Mouse (Mus musculus) embryonic fibroblast, embryonic 13.5 days (primary cell): ENCODE results near the gene Gtpbp6. TPM values are rescaled to one million over a fixed set of nuclear protein-coding genes. Genes with fewer than 3 reads are reported as not detected.

Source experiments
- H3K27ac ChIP-seq: 2 replicates; pipeline ENCODE4 v1.5.1; 2012; ENCODE audit warnings: low read length, control low read depth, inconsistent platforms; ENCODE audit not compliant: insufficient read depth
- H3K4me1 ChIP-seq: 2 replicates; pipeline ENCODE4 v1.6.1; 2011; ENCODE audit warnings: low read length; ENCODE audit not compliant: control insufficient read depth, insufficient read depth
- H3K4me3 ChIP-seq: 2 replicates; pipeline ENCODE4 v1.5.1; 2011; ENCODE audit warnings: mild to moderate bottlenecking, control low read depth, low read length; ENCODE audit not compliant: insufficient read depth
- CTCF ChIP-seq: IDR thresholded peaks from 2 replicates; pipeline ENCODE4 v1.5.1; 2011; ENCODE audit warnings: mild to moderate bottlenecking, control low read depth, low read length, moderate library complexity, borderline replicate concordance; ENCODE audit not compliant: insufficient read depth
- POLR2A ChIP-seq: IDR thresholded peaks from 2 replicates; pipeline ENCODE4 v1.6.1; 2011; ENCODE audit warnings: low read depth, mild to moderate bottlenecking, control low read depth, low read length, moderate library complexity
- polyA plus RNA-seq: library from polyadenylated mRNA; stranded (reverse); fragments of >200 nt; gene quantifications from 2 replicates; pipeline ENCODE4 v1.2.4, GENCODE M21; 2011; ENCODE audit warnings: low read depth; ENCODE audit not compliant: missing spikeins, insufficient read length

Gene Gtpbp6
- polyA plus RNA-seq, 1 experiment, result 24.7 TPM

DNA sequence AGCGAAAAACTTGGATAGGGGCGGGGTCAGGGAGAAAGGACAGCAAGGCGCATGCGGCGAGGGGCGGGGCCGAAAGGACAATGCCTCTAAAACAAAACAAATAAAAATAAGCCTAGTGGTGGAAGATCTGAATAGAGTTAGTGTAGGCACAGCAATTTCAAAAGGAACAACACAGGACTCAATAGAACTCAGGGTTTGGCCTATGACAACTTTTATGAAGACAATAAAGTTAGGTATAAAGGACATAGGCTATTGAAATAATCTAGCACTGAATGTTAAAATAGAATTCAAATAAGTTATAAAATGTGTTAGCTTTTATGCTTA is 270 bp upstream of the Gtpbp6 start:
- TF ChIP-seq CTCF (no peak), POLR2A (no peak)
- no peak overlapping the region for H3K27ac ChIP-seq
- H3K4me1 ChIP-seq, result no peaks in the 10 kb centered on the region
- H3K4me3 ChIP-seq, result no peak overlapping the region

DNA sequence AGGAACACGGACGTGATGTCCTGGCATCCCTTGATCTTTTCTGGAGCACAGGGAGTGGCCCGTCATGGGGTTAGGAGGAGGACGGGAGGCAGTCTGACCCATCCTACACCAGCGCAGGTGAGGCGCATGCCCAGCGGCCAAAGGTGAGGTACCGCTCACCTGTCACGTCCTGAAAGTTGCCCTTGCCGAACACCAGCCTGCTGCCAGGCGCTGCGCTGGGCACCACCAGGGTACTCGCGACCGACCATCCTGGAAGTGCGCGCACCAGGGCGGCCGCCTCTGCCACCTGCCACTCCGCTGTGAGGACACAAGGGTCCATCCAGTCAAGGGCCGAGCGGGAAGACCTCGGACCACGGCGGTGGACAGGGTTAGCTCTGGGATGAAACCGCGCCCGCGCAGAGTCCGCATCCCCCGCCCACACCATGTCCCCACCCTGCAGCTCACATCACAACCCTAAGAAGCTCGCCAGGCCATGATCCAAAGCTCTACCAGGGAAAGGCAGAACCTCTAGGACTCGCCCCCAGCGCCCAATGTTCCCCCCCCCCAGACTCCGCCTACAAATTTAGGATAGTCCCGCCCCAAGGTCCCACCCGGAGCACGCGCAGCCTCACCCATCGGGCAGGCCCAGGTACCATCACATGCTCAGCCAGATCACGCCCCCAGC is 964 bp downstream of the Gtpbp6 start:
- TF ChIP-seq POLR2A (no peak; the same call in 1 of the 2 replicates), CTCF (no peak)
- Histone ChIP-seq H3K4me1 (no peaks in the 10 kb centered on the region), H3K27ac (peak overlapping the region; percentile 78), H3K4me3 (peak overlapping the region; percentile 44)

- no peak overlapping the region for H3K27ac ChIP-seq
- no peaks in the 10 kb centered on the region for H3K4me1 ChIP-seq
- peak overlapping the region; percentile 44 for H3K4me3 ChIP-seq
- TF ChIP-seq CTCF (no peak), POLR2A (no peak)
These were observed 1.7 kb downstream of the Gtpbp6 start for GRCm38 (mm10) chr5:110106140-110106871.

- Histone ChIP-seq H3K27ac (no peak overlapping the region), H3K4me1 (no peaks in the 10 kb centered on the region)
- no peak for TF ChIP-seq POLR2A
- no peak for TF ChIP-seq CTCF
These were observed 3.2 kb downstream of the Gtpbp6 start for GRCm38 (mm10) chr5:110104616-110105380.

DNA sequence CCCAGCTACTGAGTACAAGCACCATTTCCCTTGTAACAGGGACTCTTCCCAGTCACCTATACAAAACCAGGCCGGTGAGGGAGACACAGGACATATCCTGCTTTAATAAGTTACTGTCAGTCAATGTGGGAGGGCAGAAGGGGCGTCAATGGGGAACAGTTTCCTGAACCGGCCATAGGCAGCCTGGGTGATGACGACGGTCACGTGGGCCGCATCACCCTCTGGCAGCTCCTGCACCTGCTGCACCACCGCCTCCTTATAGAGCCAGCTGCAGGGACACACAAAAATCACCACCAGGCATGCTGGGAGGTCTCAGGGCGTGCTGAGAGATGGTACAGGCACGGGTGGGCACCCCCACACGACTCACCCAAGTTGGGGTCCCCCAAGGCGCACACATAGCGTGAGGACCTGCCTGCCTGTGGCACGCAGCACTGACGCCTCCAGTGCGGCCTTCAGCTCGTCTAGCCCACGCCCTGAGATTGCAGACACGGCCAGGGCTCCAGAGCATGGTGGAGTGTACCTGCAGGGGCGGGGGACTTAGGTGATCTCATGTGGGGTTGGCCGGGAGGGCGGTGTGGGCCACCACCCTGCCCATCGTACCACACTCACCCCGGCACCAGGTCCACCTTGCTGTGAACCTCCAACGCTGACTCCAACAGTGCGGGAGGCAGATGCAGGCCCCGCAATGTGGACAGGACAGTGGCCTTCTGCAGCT is 3.9 kb downstream of the Gtpbp6 start:
- Histone ChIP-seq H3K4me3 (no peak overlapping the region), H3K4me1 (no peaks in the 10 kb centered on the region), H3K27ac (no peak overlapping the region)
- no peak for TF ChIP-seq CTCF
- no peak for TF ChIP-seq POLR2A

More at GRCm38 (mm10) chr5:110104616-110105380, 3.2 kb downstream of the Gtpbp6 start:
- no peak overlapping the region for H3K4me3 ChIP-seq

- no peak overlapping the region for H3K27ac ChIP-seq
- 0 out of 2 replicates have a peak, but pooled peaks have one; percentile 3 for TF ChIP-seq POLR2A
- TF ChIP-seq CTCF, result no peak
- H3K4me1 ChIP-seq, result no peaks in the 10 kb centered on the region
- H3K4me3 ChIP-seq, result no peak overlapping the region
These were observed 5.0 kb downstream of the Gtpbp6 start for GRCm38 (mm10) chr5:110102853-110103625.

- no peaks in the 10 kb centered on the region for H3K4me1 ChIP-seq
- no peak overlapping the region for H3K4me3 ChIP-seq
- no peak overlapping the region for H3K27ac ChIP-seq
- TF ChIP-seq POLR2A (0 out of 2 replicates have a peak, but pooled peaks have one; percentile 14), CTCF (no peak)
These were observed 5.6 kb downstream of the Gtpbp6 start for GRCm38 (mm10) chr5:110102429-110102828.

DNA sequence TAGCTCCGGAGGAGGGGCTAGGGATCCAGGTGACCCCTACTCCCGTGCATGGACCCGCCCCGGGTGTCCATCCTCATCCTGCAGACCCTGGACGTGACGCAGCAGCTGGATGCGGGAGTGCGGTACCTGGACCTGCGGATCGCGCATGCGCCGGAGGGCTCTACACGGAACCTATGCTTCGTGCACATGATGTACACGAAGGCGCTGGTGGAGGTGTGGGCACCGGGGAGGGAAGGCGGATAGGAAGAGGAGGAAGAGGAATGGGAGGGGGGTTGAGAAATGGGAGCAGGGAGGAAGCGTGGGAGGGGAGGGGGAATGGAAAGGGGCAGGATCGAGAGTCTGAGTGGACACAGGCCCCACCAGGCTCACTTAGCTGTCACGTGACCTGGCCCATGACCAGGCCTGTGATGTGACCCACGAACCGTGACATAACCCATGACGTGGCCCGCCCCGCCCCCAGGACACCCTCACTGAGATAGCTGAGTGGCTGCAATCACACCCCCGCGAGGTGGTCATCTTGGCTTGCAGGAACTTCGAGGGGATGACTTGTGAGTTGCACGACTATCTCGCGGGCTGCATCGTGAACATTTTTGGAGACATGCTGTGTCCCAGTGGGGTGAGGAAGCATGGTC is 6.2 kb downstream of the Gtpbp6 start:
- H3K27ac ChIP-seq, result no peak overlapping the region
- no peak overlapping the region for H3K4me3 ChIP-seq
- TF ChIP-seq CTCF, result no peak
- no peaks in the 10 kb centered on the region for H3K4me1 ChIP-seq
